Mouse (Mus musculus) liver, adult (tissue): Measurements from ENCODE around the gene Esm1.

Experiments
- GATA4 ChIP-seq: IDR thresholded peaks from 2 replicates; pipeline ENCODE4 v1.6.1; 2014; ENCODE audit warnings: mild to moderate bottlenecking, low read length; ENCODE audit not compliant: insufficient replicate concordance

Esm1 gene

DNA sequence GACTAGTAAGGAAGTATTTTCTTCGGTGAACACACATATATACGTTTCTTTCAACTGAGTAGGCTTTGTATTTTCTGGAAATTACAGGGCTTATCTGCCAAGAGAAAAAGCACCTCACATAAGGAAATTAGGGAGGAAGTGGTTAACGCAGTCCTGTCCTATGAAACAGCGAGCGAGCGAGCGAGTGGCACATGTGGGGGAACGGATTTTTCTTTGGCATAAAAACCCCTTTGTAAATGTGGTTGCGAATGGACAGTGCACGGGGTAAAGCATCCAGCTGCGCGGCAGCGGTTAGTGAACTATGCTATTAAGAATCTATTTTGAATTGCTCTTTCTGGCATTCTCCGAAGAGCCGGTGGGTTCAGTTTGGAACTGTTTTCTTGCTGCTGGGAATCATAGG lies 1.9 kb downstream of the Esm1 start:
- TF ChIP-seq GATA4: no peak

- no peak for TF ChIP-seq GATA4
These were observed 2.9 kb downstream of the Esm1 start for GRCm38 (mm10) chr13:113212401-113212800.

DNA sequence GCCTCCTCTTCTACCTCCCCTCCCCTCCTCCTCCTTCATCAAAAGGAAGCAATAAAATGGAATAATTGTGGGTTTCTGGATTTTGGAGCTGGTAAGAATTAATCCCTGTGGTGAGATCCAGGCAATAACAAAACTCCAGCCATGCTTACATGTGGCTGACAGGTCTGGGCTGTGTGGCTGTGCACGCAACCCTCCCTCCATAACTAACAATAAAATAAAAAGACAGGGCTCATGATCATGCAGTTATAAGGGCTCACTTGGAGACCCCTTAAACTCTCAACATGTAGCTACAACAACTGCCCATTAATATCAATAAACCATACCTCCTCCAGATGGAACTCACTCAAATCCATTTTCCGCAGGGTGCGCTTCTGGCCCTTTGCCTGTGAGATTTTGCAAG lies 4.4 kb downstream of the Esm1 start:
- TF ChIP-seq GATA4: no peak

DNA sequence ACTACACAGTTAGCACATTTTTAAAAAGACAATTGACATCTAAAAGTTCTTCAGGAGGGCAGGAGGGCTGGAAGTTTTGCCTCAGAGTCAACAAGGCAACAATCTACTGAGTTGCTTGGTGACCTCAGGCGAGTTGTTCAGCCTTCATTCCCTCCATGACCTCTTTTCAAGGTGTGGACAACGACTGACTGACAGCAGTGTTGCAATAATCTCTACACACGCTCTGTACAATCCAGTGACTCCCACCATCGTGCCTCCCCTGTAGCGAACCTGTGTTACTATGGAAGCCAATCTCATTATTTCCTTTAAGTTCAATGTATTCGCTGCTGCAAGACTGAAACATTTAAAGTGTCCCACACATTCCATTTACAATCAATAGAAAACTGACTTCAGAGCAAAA lies 12.4 kb downstream of the Esm1 start:
- no peak for TF ChIP-seq GATA4

- TF ChIP-seq GATA4: no peak
These were observed 14.6 kb downstream of the Esm1 start for GRCm38 (mm10) chr13:113224105-113224504.

- TF ChIP-seq GATA4: no peak
These were observed 16.4 kb downstream of the Esm1 start, which contains the start of gene Gzmk for GRCm38 (mm10) chr13:113225811-113226210. TSS of gene Gzmk (minus strand) at chr13:113225908.

GRCm38 (mm10) chr13:113227076-113227475 lies 17.6 kb downstream of the Esm1 start:
- TF ChIP-seq GATA4: no peak

DNA sequence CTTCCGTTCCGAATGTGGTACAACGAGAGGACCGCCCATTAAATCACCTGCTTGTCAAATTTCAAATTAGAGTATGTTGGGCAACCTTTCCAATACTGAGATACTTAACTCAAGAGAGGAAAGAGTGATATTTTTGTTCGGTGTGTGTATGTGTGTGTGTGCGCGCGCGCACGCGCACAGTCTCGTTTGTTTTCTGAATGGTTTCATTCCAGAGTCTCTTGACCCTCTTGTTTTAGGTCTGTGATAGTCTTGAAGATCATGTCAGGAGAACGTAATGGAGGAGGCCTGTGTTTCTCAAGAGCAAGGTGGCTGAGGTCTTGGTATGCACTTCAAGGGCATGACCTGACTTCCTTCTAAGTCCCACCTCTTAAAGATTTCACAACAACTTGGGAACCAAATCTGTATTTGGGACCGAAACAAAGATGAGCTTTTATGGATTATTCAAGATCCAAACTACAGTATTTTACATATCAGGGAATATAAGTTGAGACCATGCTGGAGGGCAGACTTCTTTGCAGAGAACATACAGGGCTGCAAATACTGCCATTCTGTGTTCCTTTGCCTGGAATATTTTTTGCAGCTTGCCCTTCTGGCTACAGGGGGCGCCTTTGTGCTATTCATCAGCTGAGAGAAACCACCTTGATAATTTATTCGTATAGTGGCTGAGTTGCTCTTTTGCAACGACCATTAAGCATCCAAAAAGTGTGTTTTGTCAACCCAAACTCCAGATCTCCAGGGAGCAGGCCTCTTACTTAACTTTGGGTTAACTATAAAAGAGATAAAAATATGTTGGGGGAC lies 18.4 kb downstream of the Esm1 start:
- no peak for TF ChIP-seq GATA4

DNA sequence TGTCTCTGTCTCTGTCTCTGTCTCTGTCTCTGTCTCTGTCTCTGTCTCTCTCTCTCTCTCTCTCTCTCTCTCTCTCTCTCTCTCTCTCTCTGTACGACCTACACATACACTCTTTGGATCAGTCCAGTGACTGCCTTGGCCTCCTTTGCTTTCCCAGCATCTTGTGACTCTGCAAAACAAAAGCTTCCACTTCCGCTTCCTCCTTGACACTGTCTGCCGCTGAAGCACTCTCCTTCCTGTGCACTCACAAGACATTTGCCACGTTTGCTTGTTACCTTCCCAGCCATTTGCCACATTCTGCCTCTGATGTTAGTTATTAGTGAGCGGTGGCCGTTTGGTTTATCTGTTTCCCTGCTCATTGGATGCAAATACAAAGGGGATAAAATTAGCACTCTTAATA lies 32.7 kb downstream of the Esm1 start:
- no peak for TF ChIP-seq GATA4

- no peak for TF ChIP-seq GATA4
These were observed 35.6 kb downstream of the Esm1 start for GRCm38 (mm10) chr13:113245025-113245424.

DNA sequence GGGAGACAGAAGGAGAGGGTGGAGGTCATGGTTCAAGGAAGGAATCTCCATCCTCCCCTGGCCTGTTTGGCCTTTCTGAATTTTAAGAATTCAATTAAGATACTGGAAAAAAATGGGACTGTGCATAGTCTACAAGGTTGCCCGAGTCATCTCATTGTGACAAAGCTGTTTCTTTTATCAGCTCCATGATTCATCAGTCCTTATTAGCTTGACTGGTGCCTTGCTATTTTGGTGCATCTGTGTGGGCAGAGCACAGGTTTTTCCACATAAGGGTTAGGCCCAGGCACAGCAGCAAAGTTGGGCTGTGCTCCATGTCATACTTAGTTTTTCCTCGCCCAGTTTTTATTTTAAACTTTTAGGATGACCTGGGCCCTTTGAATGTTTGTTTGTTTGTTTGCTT lies 47.3 kb downstream of the Esm1 start:
- no peak for TF ChIP-seq GATA4

GRCm38 (mm10) chr13:113257190-113257589 lies 47.7 kb downstream of the Esm1 start:
- TF ChIP-seq GATA4: no peak

- no peak for TF ChIP-seq GATA4
These were observed 49.8 kb downstream of the Esm1 start for GRCm38 (mm10) chr13:113259237-113259636.

DNA sequence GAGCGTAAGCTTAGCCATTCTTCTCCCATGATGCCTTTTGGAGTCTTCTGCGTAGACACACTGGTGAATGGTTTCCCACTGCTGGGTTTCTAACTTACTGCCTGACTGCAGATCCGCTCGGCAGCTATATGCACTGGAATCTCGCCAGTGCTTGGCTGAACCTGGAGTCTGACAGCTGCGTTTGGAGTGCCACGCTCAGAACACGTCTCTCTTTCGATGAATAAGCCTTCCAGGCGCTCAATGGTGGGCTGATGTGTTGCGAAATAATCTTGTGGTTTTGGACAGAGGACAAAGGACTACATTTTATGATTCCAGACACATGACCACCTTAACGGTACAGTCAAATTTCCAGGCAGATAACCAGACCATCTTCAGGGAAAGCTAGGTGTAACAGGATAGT lies 53.4 kb downstream of the Esm1 start:
- TF ChIP-seq GATA4: no peak

GRCm38 (mm10) chr13:113265257-113265656 lies 55.8 kb downstream of the Esm1 start:
- TF ChIP-seq GATA4: no peak

DNA sequence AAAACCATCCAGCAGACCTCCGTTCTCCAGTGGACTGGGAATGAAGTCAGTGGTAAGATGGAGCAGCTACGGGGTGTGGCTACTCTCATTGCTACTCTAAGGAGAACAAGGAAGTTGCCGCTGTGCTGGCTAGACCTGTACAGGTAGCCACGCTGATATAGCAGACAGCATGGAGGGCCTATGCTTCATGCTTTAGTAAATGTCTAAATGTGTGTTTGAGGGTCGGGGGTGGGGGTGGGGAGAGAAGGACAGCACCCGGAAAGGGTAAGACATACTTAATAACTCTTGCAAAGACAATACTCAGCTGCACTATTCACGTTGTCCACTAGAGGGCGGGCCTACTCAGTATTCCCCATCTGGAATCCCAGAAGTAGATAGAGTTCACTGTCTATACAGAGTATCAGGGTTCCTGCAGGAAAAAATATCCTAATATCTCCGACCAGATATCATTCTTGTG lies 57.1 kb downstream of the Esm1 start:
- no peak for TF ChIP-seq GATA4

DNA sequence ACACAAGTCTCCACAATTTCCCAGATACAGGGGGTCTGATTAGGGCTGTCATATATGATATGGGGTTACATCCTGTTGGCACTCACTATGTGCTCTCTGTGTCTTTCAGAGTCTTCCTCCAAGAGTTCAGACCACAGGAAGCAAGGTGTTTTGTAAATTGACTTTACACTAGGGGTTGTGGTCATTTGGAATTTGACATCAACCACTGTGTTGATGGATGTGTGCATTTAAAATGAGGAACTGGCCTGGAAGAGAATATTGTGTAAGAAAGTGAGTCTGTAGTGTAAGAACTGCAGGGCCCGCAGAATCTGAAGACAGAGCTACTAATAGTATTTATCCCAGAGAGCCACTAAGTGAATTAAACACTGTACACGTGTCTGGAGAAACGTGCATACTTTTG lies 57.7 kb downstream of the Esm1 start:
- TF ChIP-seq GATA4: no peak
